Mouse (Mus musculus): Measurements from ENCODE around the gene Mc3r.

Mc3r gene

GRCm38 (mm10) chr2:172248106-172248764 is at the start of gene Mc3r:
Gene Mc3r (plus strand): TSS chr2:172248492.
- no peak for DNase-seq (ENCODE audit: low spot score)

- no peak for DNase-seq (ENCODE audit: low spot score)
Observed at GRCm38 (mm10) chr2:172201998-172202780, 46.1 kb upstream of the Mc3r start.

DNA sequence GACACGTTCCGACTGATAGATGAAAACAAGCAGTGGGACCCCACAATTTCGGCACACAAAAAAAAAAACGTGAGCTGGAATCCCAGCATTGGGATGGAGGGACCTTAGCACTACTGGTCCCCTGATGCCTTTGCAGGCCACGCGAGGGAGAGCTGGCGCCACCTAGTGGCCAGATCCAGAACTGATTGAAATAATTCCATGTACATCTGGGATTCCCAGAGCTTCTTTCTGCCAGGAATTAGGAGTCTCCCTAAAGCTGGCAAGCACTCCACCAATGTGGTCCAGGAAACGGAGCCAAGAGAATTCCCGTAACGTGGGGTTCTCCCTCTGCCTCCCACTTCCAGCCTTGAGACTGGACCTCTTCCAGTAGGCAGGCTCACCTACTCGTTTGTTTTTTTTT is 41.3 kb upstream of the Mc3r start:
- DNase-seq (ENCODE audit: low spot score) = no peak

DNA sequence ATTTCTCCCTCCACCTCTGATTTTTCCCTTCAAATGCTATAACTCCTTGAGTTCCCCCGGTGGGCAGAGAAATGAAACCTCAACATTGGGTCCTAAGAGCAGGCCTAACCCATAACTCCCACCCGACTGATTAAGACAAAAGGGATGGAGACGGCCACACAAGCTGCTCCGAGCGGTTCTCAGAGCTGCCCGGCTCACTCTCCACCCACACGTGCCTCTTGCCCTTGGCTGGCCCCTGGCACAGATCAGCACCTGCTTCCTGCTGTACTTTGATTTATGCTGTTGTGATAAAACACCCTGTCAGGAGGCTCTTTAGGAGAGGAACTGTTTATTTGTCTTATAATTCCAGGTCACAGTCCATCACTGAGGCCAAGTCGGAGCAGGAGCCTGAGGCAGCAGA is 34.8 kb upstream of the Mc3r start:
- DNase-seq (ENCODE audit: low spot score) = no peak

DNA sequence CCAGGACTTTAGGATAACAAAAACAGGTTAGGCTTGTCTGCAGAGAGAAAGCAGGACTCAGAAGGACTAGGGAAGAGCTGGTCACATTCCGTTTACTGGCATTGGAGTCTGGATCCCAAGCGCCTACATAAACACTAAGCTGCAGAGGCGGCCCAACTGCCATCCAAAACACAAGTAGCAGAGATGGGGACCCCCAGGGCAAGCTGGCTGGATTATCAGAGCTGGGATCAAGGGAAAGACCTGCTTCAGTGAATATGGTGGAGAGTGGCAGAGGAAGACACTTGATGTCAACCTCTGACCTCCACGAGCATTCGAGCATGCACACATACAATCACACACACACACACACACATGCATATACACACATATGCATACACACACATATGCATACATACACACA is 34.0 kb upstream of the Mc3r start:
- DNase-seq (ENCODE audit: low spot score) = no peak

- DNase-seq (ENCODE audit: low spot score) = no peak
Observed at GRCm38 (mm10) chr2:172215508-172216162, 32.7 kb upstream of the Mc3r start.

- DNase-seq (ENCODE audit: low spot score) = no peak
Observed at GRCm38 (mm10) chr2:172216163-172216915, 32.0 kb upstream of the Mc3r start.

DNA sequence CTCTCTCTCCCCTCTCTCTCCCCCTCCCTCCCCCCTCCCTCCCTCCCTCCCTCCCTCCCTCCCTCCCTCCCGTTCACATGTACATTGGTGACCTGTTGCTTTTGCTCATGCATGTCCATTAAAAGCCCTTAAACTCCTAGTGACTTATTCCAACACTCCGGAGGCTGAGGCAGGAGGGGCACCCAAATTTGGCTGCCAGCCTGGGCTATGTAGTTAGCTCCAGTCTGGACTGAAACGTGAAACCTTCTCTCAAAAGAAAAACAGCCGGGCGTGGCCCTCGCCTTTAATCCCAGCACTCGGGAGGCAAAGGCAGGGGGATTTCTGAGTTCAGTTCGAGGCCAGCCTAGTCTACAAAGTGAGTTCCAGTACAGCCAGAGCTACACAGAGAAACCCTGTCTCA is 30.4 kb upstream of the Mc3r start:
- DNase-seq (ENCODE audit: low spot score) = no peak

DNA sequence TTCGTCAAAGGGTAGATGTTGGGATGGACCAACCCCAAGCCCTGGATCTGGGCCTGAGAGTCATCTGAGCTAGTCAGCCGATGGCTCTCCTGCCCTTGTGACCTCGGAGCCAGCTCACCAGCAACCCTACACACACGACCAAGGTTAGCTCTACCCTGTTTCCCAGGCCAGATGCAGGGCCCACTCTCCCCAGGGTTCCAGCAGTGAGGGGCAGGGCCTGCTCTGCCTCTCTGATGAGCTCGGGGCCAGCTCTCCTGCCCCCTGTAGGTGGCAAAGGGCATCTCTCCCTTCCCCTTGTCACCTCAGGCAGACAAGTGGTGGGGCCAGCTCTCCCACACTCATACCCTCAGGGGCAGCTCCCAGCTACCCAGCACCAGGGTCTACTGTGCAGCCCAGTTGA is 29.1 kb upstream of the Mc3r start:
- DNase-seq (ENCODE audit: low spot score) = no peak

GRCm38 (mm10) chr2:172221656-172222393 is 26.5 kb upstream of the Mc3r start:
- DNase-seq (ENCODE audit: low spot score) = peak; percentile 26

DNA sequence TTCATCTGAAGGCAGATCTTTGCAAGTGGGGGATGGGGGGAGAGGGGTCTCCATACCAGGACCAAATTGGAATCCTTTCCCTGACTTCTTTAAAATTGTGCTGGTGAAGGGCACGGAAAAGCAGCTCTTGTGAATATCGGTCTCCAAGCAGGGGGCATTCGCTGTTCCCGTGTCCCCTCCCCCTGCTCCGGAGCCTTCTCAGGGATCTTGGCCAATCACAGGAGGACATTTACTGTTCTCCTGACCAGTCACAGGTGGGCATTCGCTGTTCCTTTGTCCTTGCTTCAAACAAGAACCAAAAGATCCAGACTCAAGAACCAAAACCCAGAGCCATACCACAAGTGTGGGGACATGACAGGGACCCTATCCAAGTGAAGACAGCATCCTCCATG is 25.9 kb upstream of the Mc3r start:
- no peak for DNase-seq (ENCODE audit: low spot score)

DNA sequence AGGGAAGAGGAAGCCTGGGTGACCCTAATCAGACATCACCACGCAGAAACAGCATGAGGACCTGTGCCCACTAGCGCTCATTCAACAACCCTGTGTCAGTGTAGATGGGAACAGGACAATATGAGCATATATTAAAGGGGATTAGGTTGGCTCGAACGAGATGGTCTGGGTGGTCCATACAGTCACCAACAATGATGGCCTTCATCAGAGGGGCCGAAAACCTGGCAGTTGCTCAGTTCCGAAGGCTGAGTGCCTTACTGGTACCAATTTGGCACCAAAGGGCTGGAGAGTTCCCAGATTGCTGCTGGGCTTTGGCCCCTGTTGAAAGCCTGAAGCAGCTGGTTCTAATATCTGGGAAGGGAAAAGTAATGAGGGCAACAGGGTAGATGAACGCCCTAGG is 25.4 kb upstream of the Mc3r start:
- no peak for DNase-seq (ENCODE audit: low spot score)

DNA sequence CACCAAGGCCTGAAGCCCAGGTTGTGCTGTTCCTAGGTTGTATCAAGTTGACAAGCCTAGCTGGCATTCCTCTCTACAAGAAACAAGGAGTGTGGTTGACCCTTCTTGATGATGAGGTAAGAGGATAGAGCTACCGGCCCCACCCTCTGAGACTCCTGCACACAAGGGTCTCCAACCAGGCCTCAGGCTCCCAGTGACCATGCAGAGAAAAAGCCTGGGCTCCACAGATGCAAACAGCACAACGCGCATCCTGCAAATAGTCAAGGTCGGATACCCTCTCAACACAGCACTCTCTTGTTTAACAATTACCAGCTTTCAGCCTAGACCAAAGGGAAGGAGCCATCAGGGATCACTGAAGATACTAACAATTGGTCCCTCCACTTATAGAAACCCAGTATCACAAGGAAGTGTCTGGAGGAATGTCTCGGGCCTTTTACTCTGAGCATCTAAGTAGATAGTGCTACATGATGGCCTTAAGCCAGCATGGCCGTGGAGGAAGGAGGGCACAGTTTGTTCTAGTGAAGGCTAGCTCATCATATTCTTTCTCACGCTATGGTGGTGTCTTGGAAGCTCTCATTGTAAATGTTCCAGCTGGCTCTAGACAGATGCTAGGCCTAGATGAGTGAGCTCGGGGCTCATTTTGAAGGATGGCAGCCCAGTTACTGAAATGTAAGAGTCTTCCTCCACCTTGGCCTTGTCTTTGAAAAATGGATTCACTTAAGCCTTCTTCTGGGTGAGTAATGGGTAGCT is 24.7 kb upstream of the Mc3r start:
- no peak for DNase-seq (ENCODE audit: low spot score)

- DNase-seq (ENCODE audit: low spot score) = no peak
Observed at GRCm38 (mm10) chr2:172226945-172227344, 21.3 kb upstream of the Mc3r start.

GRCm38 (mm10) chr2:172227808-172228207 is 20.5 kb upstream of the Mc3r start:
- no peak for DNase-seq (ENCODE audit: low spot score)

GRCm38 (mm10) chr2:172229190-172229589 is 19.1 kb upstream of the Mc3r start:
- no peak for DNase-seq (ENCODE audit: low spot score)

- no peak for DNase-seq (ENCODE audit: low spot score)
Observed at GRCm38 (mm10) chr2:172230126-172230525, 18.2 kb upstream of the Mc3r start.

GRCm38 (mm10) chr2:172238220-172238619 is 10.1 kb upstream of the Mc3r start:
- DNase-seq (ENCODE audit: low spot score) = no peak

GRCm38 (mm10) chr2:172241031-172241430 is 7.3 kb upstream of the Mc3r start:
- no peak for DNase-seq (ENCODE audit: low spot score)

- DNase-seq (ENCODE audit: low spot score) = no peak
Observed at GRCm38 (mm10) chr2:172245497-172245896, 2.8 kb upstream of the Mc3r start.

GRCm38 (mm10) chr2:172249336-172249735 is 1.0 kb downstream of the Mc3r start:
- no peak for DNase-seq (ENCODE audit: low spot score)

All from T-cell, adult 2 months (primary cell).